Mouse (Mus musculus): ENCODE data around the gene Myh9.

DNA sequence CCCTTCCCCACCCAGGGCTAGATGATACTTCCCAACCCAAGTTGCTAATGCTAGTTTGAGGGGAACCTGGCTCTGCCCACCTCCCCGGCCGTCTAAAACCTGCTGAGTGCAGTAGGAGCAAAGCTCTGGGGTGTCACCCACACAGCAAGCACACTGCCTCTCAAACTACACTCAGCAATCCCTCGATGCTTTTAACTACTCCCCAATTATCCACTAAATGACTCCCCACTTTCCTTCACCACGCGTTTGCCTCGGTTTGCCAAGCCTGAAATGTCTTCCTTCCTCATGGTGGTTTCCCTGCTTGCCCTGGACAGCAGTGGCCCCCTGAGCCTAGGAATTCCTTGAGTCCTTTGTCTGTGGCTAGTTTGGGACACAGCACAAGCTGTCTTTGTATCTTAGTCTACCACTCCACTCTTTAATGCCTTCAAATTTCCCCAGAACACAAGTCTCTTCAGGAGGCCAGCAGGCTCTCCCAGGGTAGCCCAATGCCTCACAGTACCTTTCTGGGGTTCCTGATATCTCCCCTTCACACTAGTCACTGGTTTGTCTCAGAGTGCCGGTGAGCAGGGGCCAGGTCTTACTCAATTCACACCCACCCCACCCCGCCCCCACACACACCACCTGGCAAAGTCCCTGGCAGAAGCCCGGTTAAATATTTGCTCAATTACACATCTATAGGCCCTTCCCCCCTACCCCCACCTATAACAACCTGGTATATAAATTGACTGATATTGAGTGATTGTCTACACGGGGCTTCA, 2.3 kb downstream of the Myh9 start:
- TF ChIP-seq EP300 (IDR thresholded peaks at IDR 0.05; ENCODE audit: low read depth) (no peak), CTCF (IDR thresholded peaks at IDR 0.05; ENCODE audit: low read depth) (no peak)

Measured in heart, postnatal 0 days (tissue).